Mouse (Mus musculus): ENCODE results near the gene Enam. TPM values are rescaled to one million over a fixed set of nuclear protein-coding genes. Genes with fewer than 3 reads are reported as not detected.

Gene Enam
- total RNA-seq, 2 experiments from 2014 or later: not detected

Other genes starting within 250 kb of the Enam start
- gene Gm7714, start 219.1 kb upstream of the Enam start, total RNA-seq (2021): not detected
- not detected for gene Prol1, start 170.7 kb upstream of the Enam start, total RNA-seq (2021)
- not detected for gene Amtn, start 111.9 kb upstream of the Enam start, total RNA-seq (2021)
- gene Ambn, start 32.0 kb upstream of the Enam start, total RNA-seq (2021): not detected
- under 1 TPM in 1 of 2 experiments, not detected in 1; 0.38 TPM for gene Jchain, start 39.9 kb downstream of the Enam start, total RNA-seq (2021)
- gene Utp3, start 66.5 kb downstream of the Enam start, total RNA-seq (2021): 10 to 100 TPM; 23.3 TPM
- gene Rufy3, start 77.1 kb downstream of the Enam start, total RNA-seq (2021): 10 to 100 TPM; 13.6 to 14.1 TPM
- 100 to 1,000 TPM; 208 to 215 TPM for gene Grsf1, start 188.2 kb downstream of the Enam start, total RNA-seq (2021)
- 10 to 100 TPM; 24.0 to 26.8 TPM for gene Mob1b, start 232.9 kb downstream of the Enam start, total RNA-seq (2021)

Data from heart, postnatal 36 days (tissue).